Mouse (Mus musculus) layer of hippocampus, postnatal 14 days (tissue): ENCODE measurements at regions not wholly inside any gene's neighbourhood (a gene's known extent, or its start where the extent isn't known, plus 50 kb on each side); places are given as distances from the start of the nearest gene placed in this dataset.
A peak's percentile ranks its signal among the peaks of the same experiment; 100 is the strongest.

ENCODE experiments used
- DNase-seq, 2 experiments: peaks; one replicate each; pipeline ENCODE4 v3.0.0; 2021 to 2022; ENCODE audit warnings: low spot score in 2 of 2, mixed read lengths in 1 of 2

GRCm38 (mm10) chr10:105125736-105126135 is 448.5 kb downstream of the Tmtc2 start:
- no peak for DNase-seq

GRCm38 (mm10) chr10:105120229-105120628 is 454.0 kb downstream of the Tmtc2 start:
- DNase-seq, result no peak

- DNase-seq, result no peak
These were observed 458.1 kb downstream of the Tmtc2 start for GRCm38 (mm10) chr10:105116138-105116537.

GRCm38 (mm10) chr10:105114927-105115326 is 459.3 kb downstream of the Tmtc2 start:
- DNase-seq, result no peak

GRCm38 (mm10) chr10:105110247-105110646 is 464.0 kb downstream of the Tmtc2 start:
- no peak for DNase-seq

- DNase-seq, result no peak
These were observed 477.3 kb downstream of the Tmtc2 start for GRCm38 (mm10) chr10:105097045-105097331.

GRCm38 (mm10) chr10:105096323-105097044 is 477.8 kb downstream of the Tmtc2 start:
- DNase-seq, result no peak

GRCm38 (mm10) chr10:105095800-105096199 is 478.5 kb downstream of the Tmtc2 start:
- no peak for DNase-seq

- no peak for DNase-seq
These were observed 497.4 kb downstream of the Tmtc2 start for GRCm38 (mm10) chr10:105076892-105077291.

- DNase-seq, result peak in 1 of 2 experiments; percentile 8
These were observed 539.4 kb downstream of the Tmtc2 start for GRCm38 (mm10) chr10:105034711-105035386.

GRCm38 (mm10) chr10:105020471-105021120 is 553.7 kb downstream of the Tmtc2 start:
- no peak for DNase-seq

GRCm38 (mm10) chr10:105019774-105020470 is 554.3 kb downstream of the Tmtc2 start:
- no peak for DNase-seq
